Mouse (Mus musculus): Measurements from ENCODE around the gene Crcp. TPM values are rescaled to one million over a fixed set of nuclear protein-coding genes. Genes with fewer than 3 reads are reported as not detected.
A peak's percentile ranks its signal among the peaks of the same experiment; 100 is the strongest.

Gene Crcp
- total RNA-seq, 2 experiments from 2014 or later = 13.3 to 13.9 TPM

DNA sequence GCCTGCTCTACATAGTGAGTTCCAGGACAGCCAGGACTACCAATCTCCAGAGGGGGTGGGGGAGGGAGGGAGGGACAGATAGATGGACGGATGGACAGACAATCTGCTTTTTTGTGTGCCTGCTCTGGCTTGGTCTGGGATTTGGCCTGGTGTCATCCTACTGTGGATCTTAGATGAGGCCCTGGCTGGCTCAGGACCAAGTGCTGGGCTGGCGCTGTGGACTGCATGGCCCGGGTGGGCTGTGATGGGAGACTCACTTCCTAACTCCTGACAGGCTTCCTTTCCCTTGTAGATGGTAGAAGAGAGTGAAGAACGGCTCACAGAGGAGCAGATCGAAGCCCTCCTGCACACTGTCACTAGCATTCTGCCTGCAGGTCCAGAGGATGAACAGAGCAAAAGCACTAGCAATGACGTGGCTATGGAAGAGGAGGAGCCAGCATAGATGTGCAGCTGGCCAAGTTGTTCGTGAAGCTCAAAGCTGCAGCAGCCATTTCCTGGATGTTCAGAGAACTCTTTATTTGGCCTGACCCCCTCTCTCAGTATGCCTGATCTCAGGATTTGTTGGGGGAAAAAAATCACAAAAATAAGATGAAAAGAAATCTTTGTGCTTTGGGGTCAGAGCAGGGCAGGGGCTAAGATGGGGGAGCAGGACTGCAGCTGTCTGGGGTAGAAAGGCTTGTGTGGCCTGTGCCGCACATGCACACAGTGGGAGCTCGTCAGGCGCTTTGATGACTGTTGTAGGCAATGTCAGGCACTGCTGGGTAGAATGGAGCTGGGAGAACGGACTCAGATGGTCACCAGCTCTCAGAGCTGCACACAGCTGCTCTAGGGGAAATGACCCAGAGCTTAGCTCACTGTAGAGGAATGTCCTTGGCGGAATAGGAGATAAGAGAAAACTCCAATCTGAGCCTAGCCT is 30.6 kb downstream of the Crcp start:
- no peak for DNase-seq

DNA sequence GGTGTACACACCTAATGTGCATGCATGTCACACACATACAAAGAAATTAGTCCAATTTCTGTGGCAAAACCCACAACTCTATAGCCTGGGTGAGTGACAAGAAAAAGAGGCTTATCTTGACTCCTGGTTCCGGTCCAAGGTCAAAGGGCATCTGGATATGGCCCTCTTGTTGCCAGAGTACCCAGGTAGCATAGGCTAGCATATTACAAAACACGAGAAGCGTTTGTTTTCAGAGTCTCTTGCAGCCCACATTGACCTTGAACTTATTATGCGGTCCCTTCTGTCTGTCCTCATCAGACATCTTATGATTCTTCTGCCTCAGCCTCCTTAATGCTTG is 31.2 kb downstream of the Crcp start:
- DNase-seq = no peak

DNA sequence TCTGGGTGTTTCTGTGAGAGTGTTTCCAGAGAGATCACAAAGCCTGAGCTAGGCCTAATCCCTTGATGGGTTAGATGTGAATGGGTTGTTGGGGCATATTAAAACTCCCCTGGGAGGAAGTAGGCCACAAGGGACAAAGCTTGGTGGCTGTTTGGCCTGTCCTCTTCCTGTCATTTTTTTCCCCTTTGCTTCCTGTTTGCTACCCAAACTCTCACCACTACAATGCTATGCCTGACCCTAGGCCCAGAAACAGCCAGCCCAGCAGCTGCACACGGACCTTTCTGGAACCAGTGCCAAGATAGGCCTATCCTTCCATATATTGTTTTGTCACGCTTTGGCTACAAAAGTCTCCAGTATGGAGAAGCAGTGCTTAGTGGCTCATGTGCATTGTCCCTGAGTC is 33.0 kb downstream of the Crcp start:
- DNase-seq = no peak

DNA sequence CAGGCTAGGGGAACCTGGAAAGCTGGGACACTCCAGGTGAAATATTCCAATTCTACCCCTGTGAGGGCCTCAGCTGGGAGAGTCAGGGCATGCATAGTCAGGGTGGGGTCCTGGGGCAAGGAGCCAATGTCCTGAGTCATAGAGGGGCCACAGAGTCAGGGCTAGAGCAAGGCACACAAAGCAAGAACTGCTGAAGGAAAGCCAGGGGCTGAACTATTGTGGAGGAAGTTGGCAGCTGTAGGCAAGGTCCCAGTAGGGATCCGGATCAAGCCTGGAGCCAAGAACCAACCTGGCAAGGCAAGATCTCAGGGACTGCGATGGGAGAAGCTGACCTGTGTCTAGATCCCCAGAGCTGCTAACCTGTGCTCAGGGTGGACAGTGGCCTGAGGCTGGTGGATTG is 34.7 kb downstream of the Crcp start:
- no peak for DNase-seq

DNA sequence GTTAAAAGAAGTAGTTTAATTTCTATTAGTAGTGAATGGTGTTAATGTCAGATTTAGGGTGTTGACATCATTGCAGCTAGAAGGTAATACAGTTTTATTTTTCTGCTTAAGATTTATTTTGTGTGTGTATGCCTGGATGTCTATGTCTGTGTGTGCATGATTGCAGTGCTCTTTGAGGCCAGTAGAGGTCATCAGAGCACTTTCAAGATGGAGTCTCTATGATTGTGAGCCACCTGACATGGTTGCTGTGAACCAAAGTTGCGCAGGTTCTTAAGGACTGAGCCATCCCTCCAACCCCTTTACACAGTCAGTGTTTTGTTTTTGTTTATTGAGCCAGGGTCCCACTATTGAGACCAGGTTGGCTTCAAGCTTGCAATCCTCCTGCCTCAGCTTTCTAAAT is 36.5 kb downstream of the Crcp start:
- DNase-seq = no peak

DNA sequence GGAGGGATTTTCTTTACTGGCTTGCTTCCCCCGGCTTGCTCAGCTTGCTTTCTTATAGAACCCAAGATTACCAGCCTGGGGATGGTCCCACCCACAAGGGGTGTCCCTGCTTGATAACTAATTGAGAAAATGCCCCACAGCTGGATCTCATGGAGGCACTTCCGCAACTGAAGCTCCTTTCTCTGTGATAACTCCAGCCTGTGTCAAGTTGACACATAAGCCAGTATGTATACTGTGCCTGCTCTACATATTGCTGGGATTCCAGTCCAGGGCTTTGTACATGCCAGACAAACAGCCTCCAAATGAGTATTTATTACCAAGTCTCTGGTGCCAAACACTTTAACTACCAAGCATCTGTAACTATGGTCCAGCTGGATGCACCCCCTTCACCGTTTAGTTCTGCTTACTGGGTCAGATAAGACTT is 38.8 kb downstream of the Crcp start:
- no peak for DNase-seq

DNA sequence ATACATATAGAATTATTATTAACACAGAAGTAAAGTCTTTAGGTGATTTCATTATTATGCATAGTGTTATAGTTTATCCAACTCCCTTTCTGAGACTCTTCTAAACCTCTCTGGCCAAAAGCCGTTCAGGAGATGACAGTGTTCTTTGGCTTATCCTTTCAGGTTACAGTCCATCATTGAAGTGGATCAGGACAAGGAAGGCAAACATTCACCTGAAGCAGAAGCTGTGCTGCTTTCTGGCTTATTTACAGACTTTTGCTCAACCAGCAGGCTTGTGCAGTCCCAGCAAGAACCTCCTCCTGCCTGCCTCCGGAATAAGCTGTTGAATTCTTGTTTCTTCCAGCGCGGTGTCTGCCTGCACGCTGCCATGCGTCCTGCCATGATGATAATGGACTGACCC is 43.9 kb downstream of the Crcp start, which contains the start of gene Tpst1:
Tpst1 (plus strand) TSS at position 301 of the 400 bp plus-strand sequence.
- no peak for DNase-seq

DNA sequence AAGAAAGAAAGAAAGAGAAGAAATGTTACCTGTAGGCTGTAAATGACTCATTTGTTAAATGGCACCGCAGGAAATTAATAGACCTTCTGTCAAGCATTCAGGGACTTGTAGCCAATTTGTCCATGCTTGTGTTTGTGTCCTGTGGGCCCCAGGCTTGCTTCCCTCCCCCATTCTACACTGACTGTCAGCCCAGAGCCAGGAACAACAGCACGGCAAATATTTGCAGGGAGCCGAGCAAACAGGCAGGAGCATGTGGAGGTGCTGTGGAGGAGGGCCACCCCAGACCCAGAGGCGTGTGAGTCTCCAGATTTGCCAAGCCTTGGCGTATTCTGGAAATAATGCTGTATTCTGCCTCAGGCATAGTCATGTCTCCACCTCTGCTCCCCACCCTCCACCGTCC is 45.4 kb downstream of the Crcp start:
- no peak for DNase-seq

DNA sequence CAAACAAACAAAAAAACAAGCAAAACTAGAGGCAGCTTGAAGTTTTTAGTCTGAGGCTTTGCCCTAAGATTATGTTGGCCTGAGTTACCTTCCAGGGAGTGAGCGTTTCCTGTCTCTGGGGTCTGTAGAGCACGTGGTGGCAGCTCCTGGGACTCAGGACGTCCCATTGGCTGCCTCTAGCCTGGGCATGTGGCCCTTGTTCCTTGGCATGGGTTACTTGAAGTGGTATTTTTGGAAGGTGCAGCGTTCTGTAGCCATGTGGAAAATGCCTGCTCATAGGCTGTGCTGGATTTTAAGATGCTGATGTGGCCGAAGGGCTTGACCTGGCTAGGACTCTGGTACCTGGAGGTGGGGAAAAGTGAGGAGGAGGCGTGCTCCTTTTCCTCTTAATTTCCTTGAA is 47.3 kb downstream of the Crcp start:
- DNase-seq = peak; percentile 67

DNA sequence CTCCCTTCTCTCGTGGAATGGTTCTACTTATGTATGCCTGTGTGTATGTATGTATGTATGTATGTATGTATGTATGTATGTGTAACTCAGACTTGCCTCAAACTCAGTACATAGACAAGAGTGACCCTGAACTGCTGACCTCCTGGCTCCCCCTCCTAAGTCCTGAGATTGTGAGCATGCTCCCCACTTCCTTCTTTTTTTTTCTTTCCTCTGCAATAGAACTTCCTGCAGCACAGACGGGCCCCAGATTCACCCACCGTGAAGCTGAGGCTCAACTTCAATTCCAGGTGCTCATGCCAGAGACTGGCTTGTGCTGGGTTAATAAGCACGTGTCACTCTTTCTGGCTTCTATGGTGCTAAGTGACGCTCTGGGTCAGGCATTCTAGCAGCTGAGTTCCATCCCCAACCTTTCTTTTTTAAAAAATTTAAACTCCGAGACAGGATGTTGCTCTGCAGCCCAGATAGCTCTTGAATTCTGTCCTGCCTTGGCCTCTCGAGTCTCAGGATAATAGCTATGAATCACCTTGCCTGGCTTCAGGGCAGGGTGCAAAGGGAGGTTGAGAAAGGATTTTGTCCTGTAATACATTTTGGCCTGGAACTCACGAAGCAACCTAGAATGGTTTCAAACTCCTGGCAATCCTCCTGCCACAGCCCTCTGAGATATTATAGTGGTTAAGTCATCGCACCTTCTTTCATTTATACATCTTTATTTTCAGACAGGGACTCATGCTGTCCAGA is 49.2 kb downstream of the Crcp start:
- DNase-seq = no peak

DNA sequence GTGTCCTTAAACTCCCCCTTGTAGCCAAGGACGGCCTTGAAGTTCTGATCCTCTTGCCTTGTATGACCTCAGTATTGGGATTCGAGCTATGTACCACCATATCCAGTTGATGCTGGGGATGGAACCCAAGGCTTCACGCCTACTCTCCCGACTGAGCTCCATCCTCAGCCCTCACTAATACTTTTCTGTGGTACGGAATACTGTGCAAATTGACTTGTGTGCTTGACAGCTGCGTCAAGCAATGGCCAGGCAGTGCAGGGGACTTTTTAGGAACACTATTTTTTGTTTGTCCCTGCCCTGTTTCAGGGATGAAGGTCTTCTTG is 49.7 kb downstream of the Crcp start:
- no peak for DNase-seq

DNA sequence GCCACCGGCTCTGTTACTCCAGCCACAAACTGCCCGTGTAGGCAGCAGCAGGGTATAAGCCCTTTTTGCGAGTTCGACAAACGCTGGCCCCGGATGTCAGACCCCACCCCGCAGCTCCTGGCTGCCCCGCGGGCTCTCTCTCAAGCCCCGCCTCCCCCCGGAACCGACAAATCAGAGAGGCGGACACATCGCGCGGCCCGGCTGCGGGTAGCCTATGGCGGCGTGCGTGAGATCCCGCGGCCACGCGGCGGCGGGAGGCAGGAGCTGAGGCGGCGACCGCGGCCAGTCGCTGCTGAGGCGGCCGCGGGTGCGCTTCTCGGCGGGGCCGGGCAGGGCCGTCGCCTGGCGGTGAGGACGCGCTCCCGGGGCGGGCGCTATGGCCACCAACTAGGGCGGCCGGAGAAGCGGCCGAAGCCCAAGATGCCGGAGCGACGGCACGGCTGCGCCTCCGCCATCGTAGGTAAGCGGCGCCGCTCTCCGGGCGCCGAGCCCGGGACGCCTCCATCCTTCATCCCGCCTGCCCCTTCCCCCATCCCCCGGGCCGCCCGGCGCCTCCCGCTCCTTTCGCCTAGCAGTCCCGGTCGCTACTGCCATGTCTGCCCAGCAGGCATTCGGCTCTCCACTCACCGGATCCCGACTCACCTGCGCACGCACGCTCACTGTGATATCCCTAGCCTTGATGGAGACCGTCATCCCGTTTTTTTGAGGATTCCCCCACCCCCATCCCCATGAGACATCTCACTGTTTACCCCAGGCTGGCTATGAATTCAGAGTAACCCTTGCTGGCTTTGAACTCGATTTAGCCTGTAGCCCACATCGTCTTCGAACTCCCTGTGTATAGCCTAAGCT is 50.3 kb downstream of the Crcp start:
- peak; percentile 95 for DNase-seq

DNA sequence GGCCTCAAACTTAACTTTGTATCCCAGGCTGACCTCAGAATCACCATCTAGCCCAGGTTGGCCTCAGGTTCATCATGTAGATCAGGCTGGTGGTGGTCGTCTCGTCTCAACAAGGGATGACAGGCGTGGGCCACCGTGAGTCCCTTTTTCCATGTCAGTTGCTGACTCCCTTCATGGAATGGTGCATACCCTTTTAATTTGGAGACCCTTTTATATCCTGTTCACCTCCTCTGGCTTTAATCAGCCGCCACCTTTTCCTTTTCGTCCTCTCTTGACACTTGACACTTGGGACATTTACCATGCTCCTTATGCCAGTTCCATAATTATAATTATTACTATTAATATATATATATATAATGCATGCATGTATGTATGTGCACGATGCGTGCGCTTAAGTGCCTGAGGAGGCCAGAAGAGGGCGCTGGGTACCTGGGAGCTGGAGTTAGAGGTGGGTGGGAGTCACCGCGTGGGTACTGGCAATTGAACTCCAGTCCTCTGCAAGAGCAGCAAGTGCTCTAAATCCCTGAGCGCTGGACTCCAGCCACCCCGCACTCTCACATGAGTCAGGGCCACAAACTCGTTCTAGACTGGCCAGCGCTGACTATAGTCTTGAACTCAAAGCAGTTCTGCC is 51.1 kb downstream of the Crcp start:
- no peak for DNase-seq

DNA sequence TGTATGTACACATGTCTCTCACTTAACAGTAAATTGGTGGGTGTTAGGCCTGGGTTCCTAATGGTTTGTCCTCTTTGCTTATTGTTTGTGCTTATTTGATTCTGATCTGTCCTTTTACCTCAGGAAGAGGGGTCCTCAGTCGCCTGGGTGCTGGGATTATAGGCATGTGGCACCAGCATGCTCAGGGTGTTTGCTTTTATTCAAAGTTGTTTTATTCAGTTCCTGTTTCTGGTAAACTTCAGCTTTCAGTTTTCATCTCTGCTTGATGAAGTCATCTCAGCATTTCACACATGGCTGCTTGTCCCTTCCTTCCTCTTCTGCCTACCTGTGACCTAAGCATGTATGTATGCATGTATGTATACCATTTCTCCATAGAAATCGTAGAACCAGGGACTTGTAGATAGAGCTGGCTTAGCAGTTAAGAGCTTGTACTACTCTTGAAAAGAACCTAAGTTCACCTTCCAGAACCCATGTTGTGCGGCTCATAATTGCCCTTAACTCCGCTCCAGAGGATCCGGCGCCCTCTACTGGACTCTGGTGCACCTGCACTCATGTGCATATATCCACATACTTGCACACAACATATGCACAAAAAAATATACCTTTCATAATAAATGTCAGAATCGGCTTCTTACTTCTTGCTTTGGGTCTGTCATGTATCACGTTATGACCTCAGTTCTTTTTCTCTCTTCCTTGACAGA is 52.2 kb downstream of the Crcp start:
- no peak for DNase-seq

DNA sequence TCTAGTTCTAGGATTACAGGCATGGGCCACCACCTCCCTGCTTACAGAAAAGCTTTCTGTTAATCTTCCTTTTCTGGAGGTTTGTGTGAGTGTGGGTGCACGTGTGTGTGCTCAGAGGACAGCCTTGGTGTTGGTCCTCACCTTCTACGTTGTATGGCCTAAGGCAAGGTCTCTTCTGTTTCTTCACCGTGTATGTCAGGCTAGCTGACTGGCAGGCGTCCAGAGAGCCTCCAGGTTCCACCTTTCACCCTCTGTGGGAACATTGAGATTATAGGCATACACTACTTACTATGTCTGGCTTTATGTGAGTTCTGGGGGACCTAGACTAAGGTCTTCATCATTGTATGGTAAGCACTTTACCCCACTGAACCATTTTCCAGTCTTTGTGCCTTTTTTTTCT is 53.3 kb downstream of the Crcp start:
- DNase-seq = no peak

DNA sequence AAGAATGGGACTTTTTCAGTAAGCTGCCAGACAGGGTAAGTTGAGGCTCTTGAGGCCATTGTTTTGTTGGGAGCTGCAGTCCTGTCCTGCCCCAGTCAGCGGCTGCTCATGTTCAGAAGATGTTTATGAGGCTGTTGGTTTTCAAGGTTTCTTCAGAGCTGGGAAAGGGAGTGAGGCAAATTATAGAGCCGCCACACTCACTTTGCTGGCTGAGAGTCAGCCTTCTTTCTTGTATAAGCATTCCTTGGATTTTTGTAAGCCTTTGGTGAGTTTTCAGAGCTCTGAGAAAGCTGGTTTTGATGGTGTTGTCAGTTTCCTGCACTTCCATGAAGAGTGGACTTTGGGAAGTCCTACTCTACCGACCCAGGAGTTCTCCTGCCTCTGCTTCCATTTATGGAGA is 55.2 kb downstream of the Crcp start:
- DNase-seq = no peak

DNA sequence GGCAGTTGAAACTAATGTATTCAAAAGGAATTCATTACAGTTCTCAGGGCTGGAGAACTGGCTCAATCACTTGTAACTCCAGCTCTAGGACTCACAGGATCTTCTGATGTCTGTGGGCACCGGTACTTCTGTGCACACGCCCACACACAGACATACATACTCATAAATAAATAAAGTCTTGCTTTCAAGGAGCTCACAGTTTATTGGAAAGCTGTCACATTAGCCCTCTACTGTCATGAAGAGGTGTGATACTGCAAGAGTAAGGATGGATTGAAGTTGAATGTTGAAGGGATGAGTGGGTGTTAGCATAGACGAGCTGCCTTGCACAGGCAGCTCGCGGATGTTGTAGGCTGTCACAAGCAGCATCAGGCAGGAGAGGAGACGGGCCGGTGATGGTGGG is 58.9 kb downstream of the Crcp start:
- no peak for DNase-seq

DNA sequence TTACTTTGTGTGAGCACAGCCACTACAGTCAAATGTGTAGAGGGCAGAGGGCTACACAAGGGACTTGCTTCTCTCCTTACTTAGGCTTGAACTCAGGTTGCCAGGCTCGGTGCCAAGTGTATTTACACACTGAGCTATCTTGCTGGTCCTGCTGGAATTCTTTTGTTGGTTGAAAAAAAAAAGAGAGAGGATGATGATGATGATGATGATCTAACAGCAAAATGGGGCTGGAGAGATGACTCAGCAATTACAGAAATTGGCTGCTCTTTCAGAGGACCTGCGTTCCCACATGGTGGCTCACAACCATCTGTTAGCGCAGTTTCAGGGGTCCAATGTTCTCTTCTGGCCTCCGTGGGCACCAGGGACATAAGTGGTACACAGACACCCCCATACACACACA is 59.5 kb downstream of the Crcp start:
- DNase-seq = no peak

DNA sequence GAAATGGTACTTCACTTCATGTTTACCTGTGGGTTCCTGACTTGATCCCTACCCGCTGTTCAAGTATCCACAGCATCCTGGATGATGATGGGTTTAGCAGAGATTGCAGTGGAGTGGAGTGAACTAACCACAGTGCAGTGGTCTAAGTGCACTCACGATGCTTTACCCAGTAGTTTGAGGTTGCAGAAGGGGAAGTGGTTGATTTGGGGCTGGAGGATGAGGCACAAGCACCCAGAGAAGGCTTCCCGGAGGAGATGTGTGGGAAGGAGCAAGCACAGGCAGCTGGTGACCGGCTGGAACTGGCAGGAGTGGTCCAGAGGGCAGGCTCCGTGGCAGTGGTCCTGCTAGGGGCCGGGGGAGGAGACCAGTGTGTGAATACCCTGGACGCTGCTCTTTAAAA is 60.1 kb downstream of the Crcp start:
- no peak for DNase-seq

DNA sequence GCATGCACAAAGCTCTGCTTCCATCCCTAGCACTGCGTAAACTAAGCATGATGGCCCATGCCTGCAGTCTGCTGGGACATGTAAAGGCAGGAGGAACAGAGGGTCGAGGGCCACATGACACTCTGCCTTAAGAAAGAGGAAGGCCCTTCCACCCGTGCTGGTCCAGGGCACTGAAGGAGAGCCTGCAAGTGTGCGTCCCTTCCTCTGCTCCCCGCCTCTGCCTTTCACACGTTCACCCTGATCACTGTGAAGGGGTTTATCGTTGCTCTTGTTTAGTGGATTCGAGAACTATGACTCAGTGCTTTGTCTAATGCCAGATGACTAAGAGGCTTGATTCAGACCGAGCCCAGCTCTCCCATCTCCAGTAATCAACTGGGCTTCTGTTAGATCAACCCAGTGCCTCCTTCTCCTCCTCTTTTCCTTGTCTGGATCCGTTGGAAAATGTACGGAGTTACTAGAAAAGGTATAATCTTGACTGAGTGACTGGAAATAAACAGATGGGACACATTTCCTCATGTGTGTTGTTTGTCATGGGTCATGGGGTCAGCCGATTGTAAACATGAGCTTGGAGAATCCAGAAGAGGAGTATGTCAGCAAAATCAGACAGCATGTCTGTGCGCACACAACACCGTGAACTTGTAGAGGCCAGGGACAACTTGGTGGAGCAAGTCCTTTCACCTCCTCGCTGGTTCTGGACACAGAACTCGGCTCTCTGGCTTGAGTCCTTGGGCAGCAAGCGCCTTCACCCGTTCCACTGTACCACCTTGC is 60.7 kb downstream of the Crcp start:
- no peak for DNase-seq

DNA sequence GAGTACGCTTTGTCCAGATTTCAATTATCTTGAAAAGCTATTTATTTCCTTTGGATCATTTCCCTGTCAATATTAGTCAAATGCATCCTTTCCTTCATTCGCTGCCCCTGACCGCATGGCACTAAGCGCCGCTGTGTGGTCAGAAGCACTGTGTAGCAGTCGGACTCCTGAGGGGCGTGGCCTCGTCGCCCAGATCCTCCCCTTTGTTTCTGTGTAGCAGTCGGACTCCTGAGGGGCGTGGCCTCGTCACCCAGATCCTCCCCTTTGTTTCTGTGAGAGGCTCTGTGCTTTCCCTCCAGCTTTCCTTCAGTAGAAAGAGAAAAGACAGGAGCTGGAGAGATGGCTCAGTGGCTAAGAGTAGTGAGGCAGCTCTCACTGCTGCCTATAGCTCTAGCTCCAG is 67.7 kb downstream of the Crcp start:
- no peak for DNase-seq

Measured in gastrocnemius, postnatal 25 days (tissue).